Mouse (Mus musculus): ENCODE data around the gene Naa10.

DNA sequence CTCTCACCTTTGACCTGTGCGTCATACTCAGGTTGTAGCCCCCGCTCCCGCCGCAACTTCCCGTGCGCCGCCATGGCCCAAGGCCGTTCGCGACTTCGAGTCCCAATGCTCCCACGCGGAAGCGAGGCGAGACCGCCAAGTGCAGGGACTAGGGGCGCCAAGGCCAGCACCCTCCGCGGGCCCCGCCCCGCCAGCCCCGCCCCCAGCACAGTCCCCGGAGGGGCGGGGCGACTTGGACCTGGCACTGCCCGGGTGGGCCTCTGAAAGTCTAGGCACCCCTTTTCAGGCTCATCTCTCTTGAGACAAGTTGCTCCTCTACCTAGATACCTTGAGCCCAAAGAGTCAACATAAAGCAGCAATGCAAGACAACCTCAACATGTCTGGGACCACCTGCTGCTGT lies 10.6 kb downstream of the Naa10 start:
- TF ChIP-seq POLR2A (IDR thresholded peaks at IDR 0.05; ENCODE audit: borderline replicate concordance, low read depth, low read length) (no peak), CTCF (IDR thresholded peaks at IDR 0.05; ENCODE audit: low read depth, low read length) (no peak)
